Mouse (Mus musculus) lung, embryonic 14.5 days (tissue): ENCODE results near the gene Babam2. TPM values are rescaled to one million over a fixed set of nuclear protein-coding genes. Genes with fewer than 3 reads are reported as not detected.
"Not testable (repeated sequence)": the region's sequence is repeated elsewhere in the genome, so short reads cannot be mapped to it uniquely, and the experiment has no call there.

Experiments
- ATAC-seq: fragments of 200-750 bp; cut with Nextera tagmentation; 2 replicates; pipeline ENCODE4 v1.8.0; 2017; ENCODE audit warnings: mild to moderate bottlenecking, moderate TSS enrichment, moderate library complexity; ENCODE audit not compliant: insufficient read depth
- DNase-seq: peaks from one replicate; pipeline ENCODE4 v3.0.0-alpha.2; 2015
- H3K27ac ChIP-seq: fragments of 300-500 bp; sonication (generic); 2 replicates; pipeline ENCODE4 v1.5.1; 2014; ENCODE audit warnings: low read depth, mild to moderate bottlenecking, moderate library complexity
- H3K27me3 ChIP-seq: fragments of 300-500 bp; sonication (generic); 2 replicates; pipeline ENCODE4 v1.6.1; 2014; ENCODE audit warnings: low read length, control low read depth; ENCODE audit not compliant: insufficient read depth
- H3K36me3 ChIP-seq: fragments of 300-500 bp; sonication (generic); 2 replicates; pipeline ENCODE4 v1.6.1; 2014; ENCODE audit warnings: control low read depth; ENCODE audit not compliant: insufficient read depth
- H3K4me1 ChIP-seq: fragments of 300-500 bp; sonication (generic); 2 replicates; pipeline ENCODE4 v1.6.1; 2014; ENCODE audit warnings: antibody characterized with exemption, control low read depth; ENCODE audit not compliant: insufficient read depth
- H3K4me2 ChIP-seq: fragments of 300-500 bp; sonication (generic); 2 replicates; pipeline ENCODE4 v1.6.1; 2014; ENCODE audit warnings: mild to moderate bottlenecking
- H3K4me3 ChIP-seq: fragments of 300-500 bp; sonication (generic); 2 replicates; pipeline ENCODE4 v1.5.1; 2014; ENCODE audit warnings: low read depth, low read length
- H3K9ac ChIP-seq: fragments of 300-500 bp; sonication (generic); 2 replicates; pipeline ENCODE4 v1.6.1; 2014
- H3K9me3 ChIP-seq: fragments of 300-500 bp; sonication (generic); 2 replicates; pipeline ENCODE4 v1.6.1; 2016; ENCODE audit warnings: low read depth, low read length, control low read depth
- CTCF ChIP-seq: IDR thresholded peaks from 2 replicates; pipeline ENCODE4 v1.5.1; 2016; ENCODE audit warnings: antibody characterized with exemption, low read depth
- WGBS: fragments of 180-500 bp; shearing (Covaris S2); extraction: QIAGEN DNeasy Blood & Tissue Kit; methylation state at CpG from one replicate; pipeline ENCODE4 v1.1.7; 2014; 5-methylcytosine and 5-hydroxymethylcytosine counted together
- polyA plus RNA-seq: library from polyadenylated mRNA; unstranded; fragments of >200 nt; fragmentation: Nextera tagmentation; extraction: Ambion mirVana; gene quantifications from 2 replicates; pipeline ENCODE4 v1.2.1, GENCODE M21; 2014

The Babam2 gene
- polyA plus RNA-seq, 1 experiment from 2014 or later: 39.2 TPM

DNA sequence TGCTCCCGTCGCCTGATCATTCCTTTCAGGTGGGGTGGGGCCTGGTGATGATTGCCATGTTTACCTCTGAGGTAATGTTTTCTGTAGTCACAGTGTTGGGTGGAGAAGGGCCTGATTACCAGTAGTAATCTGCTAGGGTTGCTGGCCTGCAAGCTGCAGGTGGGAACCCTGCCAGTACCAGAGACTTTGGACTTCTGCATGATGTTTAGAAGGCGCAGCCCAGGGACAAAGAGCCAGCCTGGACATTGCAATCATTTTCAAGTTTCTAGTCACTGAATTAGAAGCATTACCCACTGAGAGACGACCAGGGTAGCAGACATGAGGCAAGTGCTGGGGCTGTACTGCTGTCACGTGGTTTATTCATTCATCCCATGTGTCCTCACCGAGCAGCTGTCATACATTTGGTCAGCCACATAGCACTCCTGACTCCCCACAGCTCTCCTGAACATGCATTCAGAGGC, 270.6 kb downstream of the Babam2 start:
- no peaks in the 10 kb centered on the region for H3K4me1 ChIP-seq
- H3K9me3 ChIP-seq: no peaks in the 10 kb centered on the region
- no peak overlapping the region for H3K4me3 ChIP-seq
- no peak overlapping the region for H3K9ac ChIP-seq
- no peak for ATAC-seq
- no peak overlapping the region for H3K4me2 ChIP-seq
- no peaks in the 10 kb centered on the region for H3K36me3 ChIP-seq
- no peak for TF ChIP-seq CTCF
- no peak overlapping the region for H3K27ac ChIP-seq
- DNase-seq: no peak
- WGBS: 59% methylated on average over 6 of the region's 6 CpGs
- no peaks in the 10 kb centered on the region for H3K27me3 ChIP-seq

DNA sequence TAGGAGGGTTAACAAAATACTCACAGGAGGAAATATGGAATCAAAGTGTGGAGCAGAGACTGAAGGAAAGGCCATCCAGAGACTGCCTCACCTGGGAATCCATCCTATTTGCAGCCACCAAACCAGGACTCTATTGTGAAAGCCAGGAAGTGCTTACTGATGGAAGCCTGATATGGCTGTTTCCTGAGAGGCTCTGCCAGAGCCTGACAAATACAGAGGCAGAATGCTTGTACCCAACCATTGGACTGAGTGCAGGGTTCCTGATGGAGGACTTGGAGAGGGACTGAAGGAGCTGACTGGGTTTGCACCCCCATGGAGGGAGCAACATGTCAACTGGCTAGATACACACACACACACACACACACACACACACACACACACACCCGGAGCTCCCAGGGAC, 274.9 kb downstream of the Babam2 start:
- H3K27ac ChIP-seq, H3K9ac ChIP-seq, H3K4me2 ChIP-seq, ATAC-seq, H3K36me3 ChIP-seq, H3K9me3 ChIP-seq, H3K27me3 ChIP-seq, H3K4me3 ChIP-seq, DNase-seq, H3K4me1 ChIP-seq: not testable (repeated sequence)
- 75% methylated on average over 1 of the region's 1 CpGs for WGBS

DNA sequence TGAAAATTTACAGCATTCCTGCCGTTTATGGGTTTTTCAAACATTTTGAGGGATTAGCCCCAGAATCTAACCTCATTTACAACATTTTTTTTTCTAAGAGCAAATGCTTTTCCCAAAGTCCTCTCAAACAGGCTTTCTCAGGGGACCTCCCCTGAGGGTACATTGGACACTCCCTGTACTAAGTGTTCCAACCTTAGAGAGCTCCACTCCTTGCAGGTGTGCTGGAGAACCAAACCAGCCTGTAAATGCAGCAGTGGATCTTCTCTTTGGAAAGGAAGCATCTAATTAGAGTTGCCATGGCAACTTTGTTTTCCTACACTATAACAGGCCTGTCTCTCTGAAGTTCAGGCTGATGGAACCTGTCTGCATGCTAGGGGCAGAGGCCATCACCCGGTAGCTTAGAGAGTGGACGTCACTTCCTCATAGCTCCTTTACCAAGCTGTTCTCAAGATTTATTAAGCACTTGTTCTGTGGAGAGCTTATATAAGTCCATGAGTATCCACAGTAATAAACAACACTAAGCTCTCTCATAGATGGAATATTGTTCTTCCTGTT, 277.2 kb downstream of the Babam2 start:
- Histone ChIP-seq H3K27ac (no peak overlapping the region), H3K9ac (no peak overlapping the region), H3K9me3 (no peaks in the 10 kb centered on the region), H3K36me3 (no peaks in the 10 kb centered on the region), H3K4me2 (no peak overlapping the region), H3K4me3 (no peak overlapping the region), H3K4me1 (no peaks in the 10 kb centered on the region), H3K27me3 (no peaks in the 10 kb centered on the region)
- no peak for TF ChIP-seq CTCF
- ATAC-seq (no peak), DNase-seq (no peak)
- 60% methylated on average over 3 of the region's 3 CpGs for WGBS

DNA sequence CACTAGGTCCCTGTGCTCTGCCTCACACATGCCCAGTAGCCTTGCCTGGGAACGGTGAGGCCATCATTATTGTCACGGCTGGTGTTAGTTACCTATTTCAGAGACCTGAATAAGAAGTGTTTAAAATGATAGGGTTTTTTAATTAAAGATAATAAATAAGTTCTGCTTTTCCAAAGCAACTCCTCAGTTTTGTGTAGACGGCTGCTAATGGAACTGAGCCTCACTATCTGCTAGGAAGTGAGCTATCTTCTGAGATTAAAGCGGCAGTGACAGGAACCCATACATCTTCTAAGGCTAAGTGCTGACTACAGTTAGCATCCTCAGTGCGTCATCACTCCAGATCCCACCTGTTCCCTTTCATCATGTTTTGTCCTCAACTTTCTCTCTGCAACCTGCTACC, 284.6 kb downstream of the Babam2 start:
- H3K4me2 ChIP-seq: no peak overlapping the region
- H3K9ac ChIP-seq: no peak overlapping the region
- 44% methylated on average over 5 of the region's 5 CpGs for WGBS
- ATAC-seq (no peak), DNase-seq (no peak)
- H3K9me3 ChIP-seq: no peaks in the 10 kb centered on the region
- no peak for TF ChIP-seq CTCF
- no peak overlapping the region for H3K27ac ChIP-seq
- H3K27me3 ChIP-seq: no peaks in the 10 kb centered on the region
- no peak overlapping the region for H3K4me3 ChIP-seq
- no peaks in the 10 kb centered on the region for H3K4me1 ChIP-seq
- H3K36me3 ChIP-seq: no peaks in the 10 kb centered on the region

DNA sequence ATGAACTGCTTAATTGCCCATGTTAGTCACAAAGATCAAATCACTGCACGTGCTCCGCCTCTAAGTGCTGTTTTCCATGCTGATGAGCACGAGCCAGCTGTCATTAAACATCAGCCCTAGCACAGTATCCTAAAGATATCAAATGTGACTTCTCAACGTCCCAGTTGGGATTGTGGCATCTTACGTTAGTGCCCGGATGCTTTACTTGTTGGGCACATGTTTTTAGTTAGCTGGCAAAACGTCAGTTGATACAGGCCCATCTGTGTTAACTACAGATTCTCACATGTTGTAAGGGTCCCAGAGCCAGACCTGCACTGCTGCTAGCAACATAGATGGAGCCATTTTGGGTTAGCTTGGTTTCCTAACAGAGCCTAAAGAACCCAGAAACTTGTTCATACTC, 285.7 kb downstream of the Babam2 start:
- DNase-seq: no peak
- H3K27me3 ChIP-seq: no peaks in the 10 kb centered on the region
- H3K4me2 ChIP-seq: no peak overlapping the region

DNA sequence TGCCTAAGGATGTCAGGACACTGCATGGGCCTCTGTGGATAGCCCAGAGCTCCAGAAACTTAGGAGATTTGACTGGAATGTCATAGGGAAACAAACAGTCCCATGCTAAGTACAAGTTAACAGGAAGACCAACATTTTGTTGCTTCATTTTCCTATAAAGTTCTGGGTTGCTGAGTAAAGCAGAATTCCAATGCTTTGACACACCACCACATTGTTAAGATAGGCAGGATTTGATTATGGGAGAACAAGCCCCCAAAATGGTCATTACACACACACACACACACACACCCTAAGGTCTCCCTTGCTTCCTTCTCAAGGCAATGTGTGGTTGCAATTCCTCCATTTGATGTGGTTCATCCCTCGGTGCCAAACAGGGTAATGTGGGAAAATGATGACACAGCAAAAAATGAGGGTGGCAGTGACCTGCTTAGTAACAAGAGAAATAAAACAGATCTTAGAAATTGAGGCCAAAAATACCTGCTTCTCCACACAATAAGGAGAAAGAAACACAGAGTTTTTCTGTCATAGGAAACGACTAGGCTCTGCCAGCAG, 286.4 kb downstream of the Babam2 start:
- DNase-seq: no peak
- H3K4me3 ChIP-seq: no peak overlapping the region
- H3K9me3 ChIP-seq: no peaks in the 10 kb centered on the region
- no peak for ATAC-seq
- H3K4me2 ChIP-seq: no peak overlapping the region
- WGBS: 74% methylated on average over 2 of the region's 2 CpGs
- no peaks in the 10 kb centered on the region for H3K4me1 ChIP-seq
- H3K27ac ChIP-seq: no peak overlapping the region
- no peak overlapping the region for H3K9ac ChIP-seq
- no peak for TF ChIP-seq CTCF
- no peaks in the 10 kb centered on the region for H3K36me3 ChIP-seq
- no peaks in the 10 kb centered on the region for H3K27me3 ChIP-seq

More for the DNA sequence above, 285.7 kb downstream of the Babam2 start:
- Histone ChIP-seq H3K36me3 (no peaks in the 10 kb centered on the region), H3K9ac (no peak overlapping the region), H3K4me3 (no peak overlapping the region), H3K9me3 (no peaks in the 10 kb centered on the region), H3K27ac (no peak overlapping the region), H3K4me1 (no peaks in the 10 kb centered on the region)
- ATAC-seq: no peak
- 76% methylated on average over 7 of the region's 7 CpGs for WGBS
- no peak for TF ChIP-seq CTCF

DNA sequence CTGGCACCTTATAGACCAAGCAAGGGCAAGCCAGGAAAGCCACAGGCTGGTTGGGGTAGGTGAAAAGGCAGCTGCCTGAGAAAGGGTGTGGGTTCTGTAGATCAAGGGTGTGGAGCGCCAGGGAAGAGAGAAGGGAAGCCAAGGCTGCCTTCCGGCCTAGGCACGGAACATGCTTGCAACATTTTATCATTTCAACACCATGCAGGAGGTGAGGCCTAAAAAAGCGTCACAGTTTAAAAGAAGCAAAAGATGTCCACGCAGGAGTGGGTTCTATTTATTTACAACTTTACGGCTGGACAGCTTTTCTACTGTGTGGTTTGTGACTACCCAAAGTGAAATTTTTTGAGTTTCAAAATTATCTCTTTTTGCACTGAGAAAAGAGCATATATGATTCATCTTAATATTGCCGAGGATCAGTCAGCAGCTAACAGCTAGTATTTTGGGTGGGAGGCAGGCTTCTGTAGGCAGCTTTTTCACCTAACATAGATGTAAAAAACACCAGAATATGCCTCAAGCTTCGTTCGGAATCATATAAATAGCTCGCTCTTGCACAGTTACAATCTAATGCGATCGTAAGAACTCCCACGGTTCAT, 287.0 kb downstream of the Babam2 start:
- H3K36me3 ChIP-seq: no peaks in the 10 kb centered on the region
- DNase-seq: no peak

More for the DNA sequence above, 287.0 kb downstream of the Babam2 start:
- TF ChIP-seq CTCF: no peak
- H3K4me1 ChIP-seq: no peaks in the 10 kb centered on the region
- H3K9me3 ChIP-seq: no peaks in the 10 kb centered on the region
- H3K27ac ChIP-seq: no peak overlapping the region
- no peak overlapping the region for H3K4me2 ChIP-seq
- no peak for ATAC-seq
- H3K9ac ChIP-seq: no peak overlapping the region
- H3K27me3 ChIP-seq: no peaks in the 10 kb centered on the region
- WGBS: 77% methylated on average over 13 of the region's 13 CpGs
- no peak overlapping the region for H3K4me3 ChIP-seq
